Mouse (Mus musculus): ENCODE measurements at regions not wholly inside any gene's neighbourhood (a gene's known extent, or its start where the extent isn't known, plus 50 kb on each side); places are given as distances from the start of the nearest gene placed in this dataset.
A peak's percentile ranks its signal among the peaks of the same experiment; 100 is the strongest.

- no peak for DNase-seq (ENCODE audit: low read depth, low spot score)
These were observed 629.0 kb upstream of the Cdh10 start for GRCm38 (mm10) chr15:18189622-18190308.

- DNase-seq (ENCODE audit: low read depth, low spot score), result no peak
These were observed 628.3 kb upstream of the Cdh10 start for GRCm38 (mm10) chr15:18190490-18190889.

GRCm38 (mm10) chr15:18211102-18211501 lies 607.6 kb upstream of the Cdh10 start:
- no peak for DNase-seq (ENCODE audit: low read depth, low spot score)

GRCm38 (mm10) chr15:18219913-18220312 lies 598.8 kb upstream of the Cdh10 start:
- peak; percentile 13 for DNase-seq (ENCODE audit: low read depth, low spot score)

Measured in ES-CJ7 (cell line).